Mouse (Mus musculus): ENCODE results near the gene Uckl1. TPM values are rescaled to one million over a fixed set of nuclear protein-coding genes. Genes with fewer than 3 reads are reported as not detected.

Uckl1 gene
- polyA plus RNA-seq, 1 experiment from 2014 or later = 61.3 TPM

GRCm38 (mm10) chr2:181570921-181571595 lies 13.6 kb downstream of the Uckl1 start:
- no peak overlapping the region for H3K4me2 ChIP-seq (ENCODE audit: low read depth, low read length)
- H3K27ac ChIP-seq (ENCODE audit: low read depth, low read length) = no peak overlapping the region
- H3K36me3 ChIP-seq (ENCODE audit: control insufficient read depth, insufficient read depth, low read length) = no peaks in the 10 kb centered on the region
- no peaks in the 10 kb centered on the region for H3K9me3 ChIP-seq (ENCODE audit: control insufficient read depth, low read length)
- ATAC-seq (ENCODE audit: low read depth) = no peak
- H3K4me3 ChIP-seq (ENCODE audit: low read depth, low read length) = no peak overlapping the region
- H3K9ac ChIP-seq (replicated peaks; ENCODE audit: low read depth, low read length) = no peak overlapping the region
- WGBS = 70% methylated on average over 6 of the region's 6 CpGs
- no peaks in the 10 kb centered on the region for H3K4me1 ChIP-seq (ENCODE audit: control insufficient read depth, insufficient read depth, low read length)
- H3K27me3 ChIP-seq (ENCODE audit: control insufficient read depth, insufficient read depth, low read length) = no peaks in the 10 kb centered on the region

- H3K27ac ChIP-seq (ENCODE audit: low read depth, low read length) = no peak overlapping the region
- peak; percentile 14; the same call in 1 of the 2 replicates for ATAC-seq (ENCODE audit: low read depth)
- no peaks in the 10 kb centered on the region for H3K9me3 ChIP-seq (ENCODE audit: control insufficient read depth, low read length)
- H3K27me3 ChIP-seq (ENCODE audit: control insufficient read depth, insufficient read depth, low read length) = no peaks in the 10 kb centered on the region
- H3K9ac ChIP-seq (replicated peaks; ENCODE audit: low read depth, low read length) = no peak overlapping the region
- 91% methylated on average over 8 of the region's 8 CpGs for WGBS
- no peaks in the 10 kb centered on the region for H3K36me3 ChIP-seq (ENCODE audit: control insufficient read depth, insufficient read depth, low read length)
- H3K4me3 ChIP-seq (ENCODE audit: low read depth, low read length) = no peak overlapping the region
- H3K4me1 ChIP-seq (ENCODE audit: control insufficient read depth, insufficient read depth, low read length) = no peaks in the 10 kb centered on the region
- no peak overlapping the region for H3K4me2 ChIP-seq (ENCODE audit: low read depth, low read length)
These were observed 14.3 kb downstream of the Uckl1 start for GRCm38 (mm10) chr2:181570375-181570774.

- Histone ChIP-seq H3K9me3 (ENCODE audit: control insufficient read depth, low read length) (no peaks in the 10 kb centered on the region), H3K4me3 (ENCODE audit: low read depth, low read length) (no peak overlapping the region), H3K27ac (ENCODE audit: low read depth, low read length) (no peak overlapping the region), H3K4me1 (ENCODE audit: control insufficient read depth, insufficient read depth, low read length) (no peaks in the 10 kb centered on the region), H3K27me3 (ENCODE audit: control insufficient read depth, insufficient read depth, low read length) (no peaks in the 10 kb centered on the region), H3K36me3 (ENCODE audit: control insufficient read depth, insufficient read depth, low read length) (no peaks in the 10 kb centered on the region), H3K4me2 (ENCODE audit: low read depth, low read length) (no peak overlapping the region), H3K9ac (replicated peaks; ENCODE audit: low read depth, low read length) (no peak overlapping the region)
- WGBS = 95% methylated on average over 10 of the region's 10 CpGs
- peak; percentile 22; the same call in 1 of the 2 replicates for ATAC-seq (ENCODE audit: low read depth)
These were observed 14.8 kb downstream of the Uckl1 start for GRCm38 (mm10) chr2:181569856-181570255.

GRCm38 (mm10) chr2:181568272-181569008 lies 16.3 kb downstream of the Uckl1 start:
- ATAC-seq (ENCODE audit: low read depth) = no peak
- H3K36me3 ChIP-seq (ENCODE audit: control insufficient read depth, insufficient read depth, low read length) = no peaks in the 10 kb centered on the region
- no peak overlapping the region for H3K4me2 ChIP-seq (ENCODE audit: low read depth, low read length)
- H3K9me3 ChIP-seq (ENCODE audit: control insufficient read depth, low read length) = no peaks in the 10 kb centered on the region
- WGBS = 80% methylated on average over 7 of the region's 7 CpGs
- no peak overlapping the region for H3K27ac ChIP-seq (ENCODE audit: low read depth, low read length)
- H3K4me3 ChIP-seq (ENCODE audit: low read depth, low read length) = no peak overlapping the region
- H3K9ac ChIP-seq (replicated peaks; ENCODE audit: low read depth, low read length) = no peak overlapping the region
- H3K4me1 ChIP-seq (ENCODE audit: control insufficient read depth, insufficient read depth, low read length) = no peaks in the 10 kb centered on the region
- no peaks in the 10 kb centered on the region for H3K27me3 ChIP-seq (ENCODE audit: control insufficient read depth, insufficient read depth, low read length)

GRCm38 (mm10) chr2:181567338-181567737 lies 17.4 kb downstream of the Uckl1 start:
- no peak for ATAC-seq (ENCODE audit: low read depth)
- Histone ChIP-seq H3K27ac (ENCODE audit: low read depth, low read length) (no peak overlapping the region), H3K9me3 (ENCODE audit: control insufficient read depth, low read length) (no peaks in the 10 kb centered on the region), H3K4me2 (ENCODE audit: low read depth, low read length) (no peak overlapping the region), H3K4me1 (ENCODE audit: control insufficient read depth, insufficient read depth, low read length) (no peaks in the 10 kb centered on the region), H3K4me3 (ENCODE audit: low read depth, low read length) (no peak overlapping the region), H3K9ac (replicated peaks; ENCODE audit: low read depth, low read length) (no peak overlapping the region), H3K27me3 (ENCODE audit: control insufficient read depth, insufficient read depth, low read length) (no peaks in the 10 kb centered on the region), H3K36me3 (ENCODE audit: control insufficient read depth, insufficient read depth, low read length) (no peaks in the 10 kb centered on the region)
- 94% methylated on average over 3 of the region's 3 CpGs for WGBS

- H3K9me3 ChIP-seq (ENCODE audit: control insufficient read depth, low read length) = no peaks in the 10 kb centered on the region
- H3K4me1 ChIP-seq (ENCODE audit: control insufficient read depth, insufficient read depth, low read length) = no peaks in the 10 kb centered on the region
- H3K36me3 ChIP-seq (ENCODE audit: control insufficient read depth, insufficient read depth, low read length) = peaks cover 40% of the 10 kb centered on the region
- H3K4me3 ChIP-seq (ENCODE audit: low read depth, low read length) = no peak overlapping the region
- no peak overlapping the region for H3K9ac ChIP-seq (replicated peaks; ENCODE audit: low read depth, low read length)
- no peaks in the 10 kb centered on the region for H3K27me3 ChIP-seq (ENCODE audit: control insufficient read depth, insufficient read depth, low read length)
- no peak for ATAC-seq (ENCODE audit: low read depth)
- H3K27ac ChIP-seq (ENCODE audit: low read depth, low read length) = no peak overlapping the region
- no peak overlapping the region for H3K4me2 ChIP-seq (ENCODE audit: low read depth, low read length)
These were observed 30.9 kb downstream of the Uckl1 start for GRCm38 (mm10) chr2:181553772-181554171.

GRCm38 (mm10) chr2:181550233-181550632 lies 34.5 kb downstream of the Uckl1 start:
- Histone ChIP-seq H3K4me1 (ENCODE audit: control insufficient read depth, insufficient read depth, low read length) (no peaks in the 10 kb centered on the region), H3K4me2 (ENCODE audit: low read depth, low read length) (no peak overlapping the region), H3K27ac (ENCODE audit: low read depth, low read length) (no peak overlapping the region), H3K9me3 (ENCODE audit: control insufficient read depth, low read length) (no peaks in the 10 kb centered on the region), H3K36me3 (ENCODE audit: control insufficient read depth, insufficient read depth, low read length) (peaks cover 60% of the 10 kb centered on the region), H3K27me3 (ENCODE audit: control insufficient read depth, insufficient read depth, low read length) (no peaks in the 10 kb centered on the region), H3K9ac (replicated peaks; ENCODE audit: low read depth, low read length) (no peak overlapping the region), H3K4me3 (ENCODE audit: low read depth, low read length) (no peak overlapping the region)
- WGBS = 100% methylated on average over 2 of the region's 2 CpGs
- no peak for ATAC-seq (ENCODE audit: low read depth)

GRCm38 (mm10) chr2:181548682-181549081 lies 36.0 kb downstream of the Uckl1 start:
- H3K36me3 ChIP-seq (ENCODE audit: control insufficient read depth, insufficient read depth, low read length) = peaks cover 60% of the 10 kb centered on the region
- H3K4me1 ChIP-seq (ENCODE audit: control insufficient read depth, insufficient read depth, low read length) = no peaks in the 10 kb centered on the region
- no peaks in the 10 kb centered on the region for H3K9me3 ChIP-seq (ENCODE audit: control insufficient read depth, low read length)
- H3K4me2 ChIP-seq (ENCODE audit: low read depth, low read length) = no peak overlapping the region
- no peaks in the 10 kb centered on the region for H3K27me3 ChIP-seq (ENCODE audit: control insufficient read depth, insufficient read depth, low read length)
- WGBS = 84% methylated on average over 5 of the region's 5 CpGs
- H3K9ac ChIP-seq (replicated peaks; ENCODE audit: low read depth, low read length) = no peak overlapping the region
- no peak overlapping the region for H3K27ac ChIP-seq (ENCODE audit: low read depth, low read length)
- ATAC-seq (ENCODE audit: low read depth) = no peak
- no peak overlapping the region for H3K4me3 ChIP-seq (ENCODE audit: low read depth, low read length)

GRCm38 (mm10) chr2:181548227-181548626 lies 36.5 kb downstream of the Uckl1 start:
- Histone ChIP-seq H3K4me1 (ENCODE audit: control insufficient read depth, insufficient read depth, low read length) (no peaks in the 10 kb centered on the region), H3K27ac (ENCODE audit: low read depth, low read length) (no peak overlapping the region), H3K9me3 (ENCODE audit: control insufficient read depth, low read length) (no peaks in the 10 kb centered on the region), H3K9ac (replicated peaks; ENCODE audit: low read depth, low read length) (no peak overlapping the region), H3K4me2 (ENCODE audit: low read depth, low read length) (no peak overlapping the region), H3K36me3 (ENCODE audit: control insufficient read depth, insufficient read depth, low read length) (peaks cover 59% of the 10 kb centered on the region), H3K4me3 (ENCODE audit: low read depth, low read length) (no peak overlapping the region), H3K27me3 (ENCODE audit: control insufficient read depth, insufficient read depth, low read length) (no peaks in the 10 kb centered on the region)
- WGBS = 73% methylated on average over 1 of the region's 1 CpGs
- ATAC-seq (ENCODE audit: low read depth) = no peak

All from neural tube, embryonic 14.5 days (tissue).